Mouse (Mus musculus): ENCODE measurements around the gene Samd4. TPM values are rescaled to one million over a fixed set of nuclear protein-coding genes. Genes with fewer than 3 reads are reported as not detected.

The Samd4 gene
- polyA plus RNA-seq, 1 experiment from 2014 or later, result 3.6 TPM

DNA sequence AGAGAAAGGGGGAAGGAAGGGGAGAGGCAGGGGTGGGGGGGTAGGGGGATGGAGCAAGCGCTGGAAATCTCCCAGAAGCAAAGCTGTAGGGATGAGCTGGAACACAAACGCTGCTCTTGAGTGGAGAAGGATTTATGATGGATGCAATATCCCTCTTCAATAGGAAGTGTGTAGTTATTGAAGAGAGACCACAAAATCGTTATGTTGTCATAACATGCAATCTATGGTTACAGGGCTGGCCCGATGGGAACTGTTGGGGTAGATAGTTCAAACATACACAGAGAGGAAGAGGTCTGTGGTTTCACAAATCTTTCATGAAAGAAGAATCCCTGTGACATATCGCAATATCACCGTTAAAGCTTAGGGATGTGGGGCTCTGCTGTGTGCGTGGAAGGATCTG, 112.0 kb downstream of the Samd4 start:
- H3K4me1 ChIP-seq, result no peaks in the 10 kb centered on the region
- no peaks in the 10 kb centered on the region for H3K9me3 ChIP-seq (replicated peaks)
- H3K4me3 ChIP-seq, result no peak overlapping the region
- 89% methylated on average over 7 of the region's 7 CpGs for WGBS
- no peaks in the 10 kb centered on the region for H3K36me3 ChIP-seq
- no peak for DNase-seq (ENCODE audit: low spot score)
- no peaks in the 10 kb centered on the region for H3K27me3 ChIP-seq (ENCODE audit: low read depth, poor library complexity, severe bottlenecking)
- H3K27ac ChIP-seq, result no peak overlapping the region

DNA sequence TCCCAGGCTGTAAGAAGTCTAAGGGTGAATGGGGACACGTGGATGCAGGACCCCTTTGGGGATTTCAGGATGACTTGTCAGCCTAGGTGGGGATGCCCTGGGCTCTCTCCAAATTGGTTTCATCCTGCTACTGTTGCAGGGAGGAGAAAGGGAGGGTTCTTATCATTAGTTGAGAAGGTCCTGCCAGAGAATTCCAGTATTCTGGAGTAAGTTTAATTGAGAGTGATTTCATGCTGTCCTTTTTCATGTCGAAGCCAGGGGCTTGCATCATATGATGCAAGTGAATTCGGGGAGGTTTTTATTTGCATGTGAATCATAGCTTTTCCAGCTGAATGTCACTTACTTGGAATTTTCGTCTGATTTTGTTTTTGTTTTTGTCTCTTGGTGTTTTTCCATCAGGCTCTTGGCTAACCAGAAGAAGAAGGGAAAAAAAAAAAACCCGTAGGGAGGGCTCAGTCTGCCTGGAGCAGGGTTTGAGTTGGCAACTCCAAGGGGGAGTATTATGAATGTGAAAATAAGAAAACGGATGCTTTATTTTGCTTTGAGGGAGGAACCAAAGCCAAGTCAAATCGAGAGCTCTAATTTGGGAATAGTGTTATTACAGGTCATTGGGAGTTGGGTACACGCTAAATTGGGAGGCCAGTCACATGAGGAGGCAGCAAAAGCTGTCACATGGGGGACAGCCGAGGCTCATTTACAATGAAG, 116.8 kb downstream of the Samd4 start:
- Histone ChIP-seq H3K4me3 (no peak overlapping the region), H3K27me3 (ENCODE audit: low read depth, poor library complexity, severe bottlenecking) (no peaks in the 10 kb centered on the region), H3K36me3 (no peaks in the 10 kb centered on the region), H3K27ac (no peak overlapping the region), H3K4me1 (peaks cover 5% of the 10 kb centered on the region), H3K9me3 (replicated peaks) (no peaks in the 10 kb centered on the region)
- 73% methylated on average over 9 of the region's 9 CpGs for WGBS
- DNase-seq (ENCODE audit: low spot score), result no peak

DNA sequence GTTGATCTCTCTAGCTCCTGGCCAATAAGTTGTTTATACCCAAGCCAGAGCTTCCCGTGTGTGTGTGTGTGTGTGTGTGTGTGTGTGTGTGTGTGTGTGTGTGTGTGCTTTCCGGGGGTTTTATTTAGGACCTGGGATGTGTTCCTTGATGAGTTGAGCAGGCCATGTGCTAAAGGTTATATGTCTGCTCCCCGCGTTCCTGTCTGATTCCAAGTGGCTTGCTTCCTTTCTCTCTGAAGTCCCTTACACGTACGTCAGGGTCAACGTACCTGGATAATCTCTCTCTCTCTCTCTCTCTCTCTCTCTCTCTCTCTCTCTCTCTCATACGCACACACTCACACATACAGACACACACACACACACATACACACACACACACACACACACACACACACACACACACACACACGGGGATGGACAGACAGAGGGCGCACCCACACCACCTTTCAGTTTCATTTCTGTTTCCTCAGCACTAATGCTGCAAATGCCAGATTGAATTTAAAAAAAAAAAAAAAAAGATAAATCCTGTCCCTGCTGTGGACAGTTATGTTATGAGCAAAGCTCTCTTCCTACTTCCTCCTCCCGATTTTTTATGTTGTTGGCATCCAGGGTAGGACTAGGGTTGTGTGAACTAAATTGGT, 117.6 kb downstream of the Samd4 start:
- 88% methylated on average over 11 of the region's 11 CpGs for WGBS
- H3K4me3 ChIP-seq, result no peak overlapping the region
- H3K36me3 ChIP-seq, result no peaks in the 10 kb centered on the region
- no peaks in the 10 kb centered on the region for H3K9me3 ChIP-seq (replicated peaks)
- no peak overlapping the region for H3K27ac ChIP-seq
- no peaks in the 10 kb centered on the region for H3K27me3 ChIP-seq (ENCODE audit: low read depth, poor library complexity, severe bottlenecking)
- H3K4me1 ChIP-seq, result peaks cover 5% of the 10 kb centered on the region
- DNase-seq (ENCODE audit: low spot score), result no peak

DNA sequence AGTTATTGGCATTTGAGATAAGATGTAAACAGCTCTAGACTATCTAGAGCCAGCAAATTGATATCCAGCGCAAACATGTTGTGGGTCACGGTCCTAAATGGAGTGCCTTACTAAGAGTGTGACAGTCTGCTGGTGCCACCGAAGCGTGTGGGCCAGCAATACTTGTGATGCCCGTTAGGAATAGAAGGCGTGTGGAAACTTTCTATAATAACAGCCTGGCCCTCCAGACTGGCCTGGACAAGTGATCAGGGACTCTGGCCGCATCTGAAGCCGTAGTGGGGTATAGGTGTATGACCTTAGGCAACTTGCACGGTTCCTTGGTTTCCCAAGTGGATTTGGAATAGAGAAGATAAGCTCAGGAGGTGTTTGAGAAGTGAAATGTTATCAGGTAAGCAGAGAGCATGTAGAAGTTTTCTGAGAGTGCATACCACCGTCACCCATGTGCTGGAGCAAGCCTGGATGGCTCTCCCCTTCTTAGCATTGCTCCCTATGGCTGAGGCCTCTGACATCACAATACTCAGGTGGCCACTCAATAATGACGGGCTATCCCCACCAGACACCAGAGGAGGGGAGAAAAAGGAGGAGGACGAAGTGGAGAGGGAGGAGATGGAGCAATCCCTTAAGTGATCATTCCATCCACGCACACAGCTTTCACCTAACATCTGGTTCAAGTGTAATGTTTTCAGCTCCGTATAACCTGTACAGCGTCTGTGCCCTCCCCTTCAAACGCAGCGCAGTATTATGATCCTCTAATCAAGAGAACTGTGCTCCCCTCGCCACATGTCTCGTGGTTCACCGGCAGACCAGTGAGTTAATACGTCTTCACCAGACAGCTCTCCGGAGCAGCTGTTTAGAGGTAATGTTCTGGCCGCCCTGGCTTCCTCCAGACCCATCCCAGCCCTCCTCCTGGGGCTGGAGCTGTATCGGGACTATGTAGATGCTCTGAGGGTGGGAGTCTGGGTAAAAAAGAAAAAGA, 118.4 kb downstream of the Samd4 start:
- no peak for DNase-seq (ENCODE audit: low spot score)
- H3K36me3 ChIP-seq, result no peaks in the 10 kb centered on the region

DNA sequence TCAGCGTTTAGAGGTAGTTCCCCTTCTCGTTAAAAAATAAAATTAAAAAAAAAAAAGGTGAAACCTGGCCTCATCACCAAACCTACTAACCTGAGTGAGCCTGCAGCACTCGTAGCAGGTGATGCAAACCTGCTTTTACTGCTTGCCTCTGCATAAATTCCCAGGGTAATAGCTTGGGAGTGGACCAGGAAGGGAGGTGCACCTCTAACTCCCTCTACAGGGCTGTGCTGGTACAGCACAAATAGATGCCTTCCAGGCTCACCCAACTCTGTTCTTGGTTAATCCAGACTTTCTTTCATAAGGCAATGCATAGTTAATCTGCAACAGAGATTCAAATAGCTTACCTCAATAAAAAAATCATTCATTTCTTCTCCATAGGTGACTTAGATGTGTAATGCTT, 121.5 kb downstream of the Samd4 start:
- no peaks in the 10 kb centered on the region for H3K27me3 ChIP-seq (ENCODE audit: low read depth, poor library complexity, severe bottlenecking)
- H3K4me1 ChIP-seq, result peaks cover 5% of the 10 kb centered on the region
- H3K9me3 ChIP-seq (replicated peaks), result no peaks in the 10 kb centered on the region
- H3K4me3 ChIP-seq, result no peak overlapping the region
- H3K36me3 ChIP-seq, result no peaks in the 10 kb centered on the region
- H3K27ac ChIP-seq, result no peak overlapping the region
- 23% methylated on average over 3 of the region's 3 CpGs for WGBS
- DNase-seq (ENCODE audit: low spot score), result no peak

More for the DNA sequence above, 118.4 kb downstream of the Samd4 start:
- WGBS, result 68% methylated on average over 24 of the region's 24 CpGs
- H3K27ac ChIP-seq, result no peak overlapping the region
- H3K27me3 ChIP-seq (ENCODE audit: low read depth, poor library complexity, severe bottlenecking), result no peaks in the 10 kb centered on the region
- peaks cover 5% of the 10 kb centered on the region for H3K4me1 ChIP-seq
- H3K9me3 ChIP-seq (replicated peaks), result no peaks in the 10 kb centered on the region
- no peak overlapping the region for H3K4me3 ChIP-seq

DNA sequence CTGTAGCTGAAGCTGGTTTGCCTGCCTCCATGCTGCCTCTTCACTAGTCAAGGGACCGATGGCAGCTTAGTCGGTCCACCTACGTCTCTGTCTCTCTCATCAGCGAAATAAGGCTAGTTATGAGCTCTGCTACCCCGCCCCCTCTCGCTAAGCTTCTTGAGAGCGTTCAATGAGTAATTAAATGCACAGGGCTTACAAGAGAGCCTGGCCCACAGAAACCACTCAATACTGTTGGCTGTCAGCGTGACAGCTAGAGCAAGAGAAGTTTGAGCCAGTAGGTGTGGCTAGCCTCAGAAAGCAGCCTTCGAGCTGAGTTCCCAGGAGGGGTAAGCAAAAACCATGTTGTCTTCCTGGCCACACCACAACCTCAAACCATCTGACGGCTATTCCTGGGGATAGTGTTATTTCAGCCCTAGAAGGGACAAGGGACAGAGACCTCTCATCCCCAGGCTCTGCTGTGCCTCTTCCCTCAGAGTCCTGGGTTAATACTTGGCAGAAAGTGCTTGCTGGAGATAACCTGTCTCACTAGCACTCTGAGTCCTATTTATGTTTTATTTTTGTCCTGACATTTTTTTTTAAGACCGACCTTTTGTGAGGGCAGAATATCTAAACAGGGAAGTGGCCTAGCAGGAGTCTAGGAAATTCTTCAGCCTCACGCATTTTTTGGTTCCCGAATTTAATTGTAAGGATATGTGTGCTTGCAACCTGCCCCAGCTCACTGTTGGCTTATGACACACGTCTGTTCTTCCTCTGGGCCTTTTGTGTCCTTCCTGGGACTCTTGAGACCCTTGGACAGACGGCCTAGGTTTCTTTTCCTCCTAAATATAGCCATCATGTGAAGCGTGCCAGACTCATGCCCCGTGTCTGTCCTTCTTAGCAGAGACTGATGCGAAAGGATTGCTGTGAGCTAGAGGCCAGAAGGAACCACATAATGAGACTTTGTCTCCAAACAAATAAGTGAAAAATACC, 128.8 kb downstream of the Samd4 start:
- WGBS, result 84% methylated on average over 18 of the region's 18 CpGs
- DNase-seq (ENCODE audit: low spot score), result no peak
- Histone ChIP-seq H3K27me3 (ENCODE audit: low read depth, poor library complexity, severe bottlenecking) (no peaks in the 10 kb centered on the region), H3K36me3 (no peaks in the 10 kb centered on the region), H3K9me3 (replicated peaks) (no peaks in the 10 kb centered on the region), H3K4me3 (no peak overlapping the region), H3K4me1 (peaks cover 6% of the 10 kb centered on the region; the same call in 1 of the 2 replicates), H3K27ac (no peak overlapping the region)

DNA sequence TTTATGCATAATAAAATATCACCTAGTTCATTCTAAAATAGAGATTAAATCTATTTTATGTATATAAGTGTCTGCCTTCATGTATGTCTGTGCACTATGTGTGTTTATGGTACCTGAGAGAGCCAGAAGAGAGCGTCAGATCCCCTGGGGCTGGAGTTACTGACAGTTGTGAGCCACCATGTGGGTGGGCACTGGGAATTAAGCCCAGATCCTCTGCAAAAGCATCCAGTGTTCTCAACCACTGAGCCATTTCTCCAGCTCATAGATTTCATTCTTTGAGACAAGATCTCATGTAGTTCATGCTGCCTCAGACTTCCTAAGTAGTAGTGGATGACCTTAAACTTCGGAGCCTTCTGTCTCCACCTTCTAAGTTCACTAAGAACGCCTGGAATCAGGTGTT, 133.0 kb downstream of the Samd4 start:
- WGBS, result 90% methylated on average over 3 of the region's 3 CpGs
- Histone ChIP-seq H3K4me1 (peaks cover 6% of the 10 kb centered on the region; the same call in 1 of the 2 replicates), H3K4me3 (no peak overlapping the region), H3K27ac (no peak overlapping the region), H3K36me3 (no peaks in the 10 kb centered on the region), H3K27me3 (ENCODE audit: low read depth, poor library complexity, severe bottlenecking) (no peaks in the 10 kb centered on the region), H3K9me3 (replicated peaks) (no peaks in the 10 kb centered on the region)
- DNase-seq (ENCODE audit: low spot score), result no peak

DNA sequence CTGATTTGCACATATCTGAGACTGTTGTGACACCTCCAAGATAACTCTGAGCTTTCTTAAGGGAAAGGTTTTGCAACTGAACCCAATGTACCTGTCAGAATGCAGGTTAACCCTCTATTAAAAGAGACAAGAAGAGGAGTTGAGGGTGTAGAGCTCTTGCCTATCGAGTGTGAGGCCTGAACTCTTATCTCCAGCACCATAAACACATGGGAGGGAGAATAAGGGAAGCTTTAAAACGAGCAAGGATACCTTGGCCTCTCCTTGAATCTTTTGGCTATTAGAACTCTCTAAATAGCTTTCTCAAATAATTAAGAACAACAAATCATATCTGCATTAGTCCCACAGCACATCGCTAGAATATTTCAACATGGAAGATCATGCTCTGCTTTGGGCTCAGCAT, 135.0 kb downstream of the Samd4 start:
- WGBS, result 87% methylated on average over 3 of the region's 3 CpGs
- no peak for DNase-seq (ENCODE audit: low spot score)

DNA sequence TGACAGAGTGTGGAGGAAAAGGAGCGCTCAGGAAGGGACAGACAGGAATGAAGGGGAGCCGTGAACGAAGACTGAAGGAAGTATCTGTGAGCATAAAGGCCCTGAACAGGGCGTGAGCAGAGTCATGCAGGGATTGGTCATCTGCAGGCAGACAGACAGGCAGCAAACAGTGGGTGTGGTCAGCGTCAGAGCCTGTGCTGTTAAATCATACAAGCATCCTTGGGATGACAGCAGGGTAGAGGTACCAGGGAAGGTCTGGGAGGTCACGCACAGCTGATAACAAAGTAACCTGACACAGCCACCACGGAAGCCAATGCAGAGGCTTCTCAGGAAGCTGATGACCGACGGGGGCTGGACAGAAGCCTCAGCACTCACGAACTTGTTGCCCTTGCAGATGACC, 138.2 kb downstream of the Samd4 start:
- no peaks in the 10 kb centered on the region for H3K36me3 ChIP-seq
- no peak for DNase-seq (ENCODE audit: low spot score)
- no peaks in the 10 kb centered on the region for H3K9me3 ChIP-seq (replicated peaks)
- H3K4me1 ChIP-seq, result no peaks in the 10 kb centered on the region
- H3K27ac ChIP-seq, result no peak overlapping the region
- WGBS, result 57% methylated on average over 10 of the region's 10 CpGs
- H3K4me3 ChIP-seq, result no peak overlapping the region
- H3K27me3 ChIP-seq (ENCODE audit: low read depth, poor library complexity, severe bottlenecking), result no peaks in the 10 kb centered on the region

More for the DNA sequence above, 135.0 kb downstream of the Samd4 start:
- Histone ChIP-seq H3K4me1 (no peaks in the 10 kb centered on the region), H3K27me3 (ENCODE audit: low read depth, poor library complexity, severe bottlenecking) (no peaks in the 10 kb centered on the region), H3K9me3 (replicated peaks) (no peaks in the 10 kb centered on the region), H3K36me3 (no peaks in the 10 kb centered on the region), H3K27ac (no peak overlapping the region), H3K4me3 (no peak overlapping the region)

DNA sequence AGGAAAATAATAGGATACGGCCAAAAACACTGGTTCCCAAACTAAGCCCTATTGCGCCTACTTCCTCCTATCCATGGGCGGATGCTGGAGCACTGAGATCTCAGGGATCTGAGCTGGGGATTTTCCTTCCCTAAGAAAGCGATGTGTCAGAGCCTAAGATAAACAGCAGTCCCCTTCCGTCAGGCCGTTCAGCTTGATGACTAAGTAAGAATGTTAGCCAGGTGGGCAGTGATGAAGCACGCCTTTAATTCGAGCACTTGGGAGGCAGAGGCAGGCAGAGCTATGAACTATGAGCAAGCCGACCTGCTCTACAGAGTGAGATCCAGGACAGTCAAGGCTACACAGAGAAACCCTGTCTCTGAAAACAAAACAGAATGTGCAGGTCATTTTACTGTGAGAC, 140.9 kb downstream of the Samd4 start:
- no peaks in the 10 kb centered on the region for H3K27me3 ChIP-seq (ENCODE audit: low read depth, poor library complexity, severe bottlenecking)
- H3K36me3 ChIP-seq, result no peaks in the 10 kb centered on the region
- H3K4me3 ChIP-seq, result no peak overlapping the region
- H3K9me3 ChIP-seq (replicated peaks), result no peaks in the 10 kb centered on the region
- no peak overlapping the region for H3K27ac ChIP-seq
- no peak for DNase-seq (ENCODE audit: low spot score)
- 89% methylated on average over 9 of the region's 9 CpGs for WGBS
- H3K4me1 ChIP-seq, result no peaks in the 10 kb centered on the region

DNA sequence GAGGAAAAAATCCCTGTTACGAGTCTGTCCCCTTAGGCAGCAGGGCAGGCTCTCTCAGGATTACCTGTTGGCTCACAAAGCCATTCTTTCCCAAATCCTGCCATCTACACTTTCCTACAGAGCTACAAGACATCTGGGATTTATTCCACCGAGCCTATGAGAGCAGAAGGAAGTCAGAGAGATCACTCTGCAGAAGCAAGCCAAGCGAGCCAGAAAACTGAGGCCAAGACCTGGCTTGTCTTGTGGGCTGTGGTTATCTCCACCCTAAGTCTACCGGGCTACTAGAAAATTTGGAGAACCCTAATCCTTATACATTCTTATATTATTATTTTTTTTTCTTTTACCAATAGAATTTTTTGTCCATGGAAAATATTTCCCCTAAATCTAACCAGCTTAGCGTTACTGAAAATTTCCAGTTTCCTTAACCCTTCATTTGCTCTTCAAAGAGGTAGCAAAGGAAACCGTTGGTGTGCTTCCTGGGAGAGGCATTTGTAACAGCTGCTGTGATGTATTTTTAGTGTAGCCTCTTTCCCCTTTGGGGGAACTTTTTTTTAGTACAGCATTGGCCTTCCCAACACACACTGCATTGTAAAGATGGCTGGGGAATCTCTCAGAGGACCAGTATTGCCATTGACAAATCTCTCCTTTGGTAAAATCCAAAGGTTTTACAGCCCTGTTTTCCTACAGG, 144.9 kb downstream of the Samd4 start:
- H3K4me3 ChIP-seq, result no peak overlapping the region
- no peak for DNase-seq (ENCODE audit: low spot score)
- H3K27ac ChIP-seq, result no peak overlapping the region
- H3K36me3 ChIP-seq, result no peaks in the 10 kb centered on the region
- H3K4me1 ChIP-seq, result no peaks in the 10 kb centered on the region
- H3K27me3 ChIP-seq (ENCODE audit: low read depth, poor library complexity, severe bottlenecking), result no peaks in the 10 kb centered on the region
- H3K9me3 ChIP-seq (replicated peaks), result no peaks in the 10 kb centered on the region
- 84% methylated on average over 6 of the region's 6 CpGs for WGBS

DNA sequence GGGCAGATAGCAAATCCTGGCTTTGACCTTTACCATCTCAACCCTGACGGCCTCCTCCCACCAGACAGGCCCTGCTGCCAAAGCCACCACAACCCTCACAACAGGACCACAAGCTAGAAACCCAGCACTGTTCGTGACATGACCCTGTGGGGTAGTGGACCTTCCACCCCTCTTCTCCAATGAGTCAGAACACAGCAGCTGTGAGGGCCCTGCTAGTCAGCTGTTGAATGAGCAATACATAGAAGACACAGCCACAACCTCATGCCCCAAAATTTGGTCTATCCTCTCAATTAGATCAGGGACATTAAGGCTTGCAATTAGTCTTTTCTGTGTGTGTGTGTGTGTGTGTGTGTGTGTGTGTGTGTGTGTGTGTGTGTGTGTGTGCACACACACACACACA, 148.9 kb downstream of the Samd4 start:
- Histone ChIP-seq H3K4me3 (no peak overlapping the region), H3K36me3 (no peaks in the 10 kb centered on the region), H3K27ac (no peak overlapping the region), H3K4me1 (peaks cover 4% of the 10 kb centered on the region; the same call in 1 of the 2 replicates), H3K27me3 (ENCODE audit: low read depth, poor library complexity, severe bottlenecking) (no peaks in the 10 kb centered on the region), H3K9me3 (replicated peaks) (no peaks in the 10 kb centered on the region)
- no peak for DNase-seq (ENCODE audit: low spot score)
- WGBS, result 75% methylated on average over 2 of the region's 2 CpGs

Measured in limb, embryonic 10.5 days (tissue).